Mouse (Mus musculus) spleen, adult 2 months (tissue): ENCODE results near the gene Ccdc57.

ENCODE experiments used
- CTCF ChIP-seq: fragments of 200-500 bp; IDR thresholded peaks from 2 replicates; pipeline ENCODE4 v1.5.1; 2011; ENCODE audit warnings: mild to moderate bottlenecking, inconsistent platforms; ENCODE audit not compliant: insufficient read depth, insufficient read length, insufficient replicate concordance; ENCODE audit errors: extremely low read depth
- POLR2A ChIP-seq: fragments of 200-500 bp; IDR thresholded peaks from 2 replicates; pipeline ENCODE4 v1.6.1; 2011; ENCODE audit warnings: low read depth, low read length, inconsistent platforms

DNA sequence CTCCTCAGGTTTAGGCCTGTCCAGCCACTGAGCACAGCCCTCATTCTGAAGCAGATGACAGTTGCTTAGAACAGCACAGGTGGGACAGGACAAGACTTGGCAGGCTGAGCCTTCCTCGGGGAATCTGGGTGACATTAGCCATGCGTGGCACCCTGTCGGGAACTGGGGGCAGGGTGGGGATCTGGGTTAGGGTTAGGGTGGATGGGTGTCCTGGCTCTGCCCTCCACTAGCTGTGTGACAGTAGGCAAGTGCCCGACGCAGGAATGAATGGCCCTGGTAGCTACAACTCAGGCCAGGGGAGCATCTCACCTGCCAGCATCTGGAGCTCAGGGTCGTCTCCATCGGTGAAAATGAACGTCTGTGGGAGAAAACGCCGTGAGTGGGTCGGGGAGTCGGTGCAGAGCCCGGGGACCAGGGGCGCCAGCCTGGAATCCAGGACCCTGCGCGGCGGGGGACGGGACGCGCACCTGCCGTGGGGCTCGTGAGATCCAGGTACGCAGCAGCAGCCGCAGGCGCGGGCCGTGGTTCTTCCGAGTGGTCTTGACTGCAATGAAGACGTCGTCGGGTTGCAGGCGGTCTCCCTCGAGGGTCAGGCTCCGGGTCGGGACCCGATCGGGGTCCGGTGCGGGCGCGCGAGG is 149.1 kb downstream of the Ccdc57 start:
- TF ChIP-seq POLR2A (no peak), CTCF (no peak)
